Mouse (Mus musculus) liver, embryonic 14.5 days (tissue): ENCODE measurements around the gene Lclat1.

Experiments
- CTCF ChIP-seq: IDR thresholded peaks from 2 replicates; pipeline ENCODE4 v1.5.1; 2016; ENCODE audit warnings: antibody characterized with exemption, low read depth, control low read depth
- EP300 ChIP-seq: IDR thresholded peaks from 2 replicates; pipeline ENCODE4 v1.6.1; 2016; ENCODE audit warnings: antibody characterized with exemption, low read depth

GRCm38 (mm10) chr17:73063299-73063698 is 44.5 kb upstream of the Lclat1 start:
- TF ChIP-seq CTCF, result no peak
- TF ChIP-seq EP300, result no peak
